In genomic region chr14:79671008-79671407, GRCm38 (mm10) we compare ENCODE assay signal across 20 mouse cellular contexts. TPM values are rescaled to one million over a fixed set of nuclear protein-coding genes. Genes with fewer than 3 reads are reported as not detected.
"Had no signal": no experiment of that assay in that cellular context is flagged by ENCODE, and none has a peak within 500 bp of the region (broad histone marks: within the 10 kb centered on the region; RNA-seq: fewer than 3 reads in every experiment).

No protein-coding gene starts in this region.

- H3K36me3 ChIP-seq: midbrain, embryonic 10.5 days; midbrain, embryonic 13.5 days; midbrain, embryonic 15.5 days; neural tube, embryonic 13.5 days; neural tube, embryonic 15.5 days had no signal

- H3K27me3 ChIP-seq: midbrain, embryonic 13.5 days; midbrain, embryonic 15.5 days; neural tube, embryonic 13.5 days; neural tube, embryonic 15.5 days had no signal

- H3K9me3 ChIP-seq: midbrain, embryonic 10.5 days; midbrain, embryonic 13.5 days; midbrain, embryonic 15.5 days; neural tube, embryonic 15.5 days had no signal

- H3K27ac ChIP-seq: midbrain, embryonic 13.5 days; midbrain, embryonic 15.5 days; neural tube, embryonic 13.5 days; neural tube, embryonic 15.5 days had no signal

- H3K4me3 ChIP-seq: midbrain, embryonic 10.5 days; midbrain, embryonic 13.5 days; midbrain, embryonic 15.5 days; myocyte; neural tube, embryonic 13.5 days; neural tube, embryonic 15.5 days had no signal

- ATAC-seq: midbrain, embryonic 13.5 days; midbrain, embryonic 15.5 days had no signal

- DNase-seq: lung, adult 18-20 months; lung, embryonic 14.5 days; lung, postnatal 10 days; lung, postnatal 4 days; retina, postnatal 1 day; right cerebral cortex, adult 18-20 months; right cerebral cortex, postnatal 25 days; right cerebral cortex, postnatal 4 days; spleen, adult 18-20 months; thymus, adult 18-20 months; thymus, postnatal 14 days; thymus, postnatal 36 days had no signal

- H3K9ac ChIP-seq: lung, embryonic 14.5 days; midbrain, embryonic 13.5 days; midbrain, embryonic 15.5 days; neural tube, embryonic 13.5 days; neural tube, embryonic 15.5 days had no signal

- H3K4me2 ChIP-seq: lung, embryonic 14.5 days; midbrain, embryonic 13.5 days; midbrain, embryonic 15.5 days; neural tube, embryonic 13.5 days; neural tube, embryonic 15.5 days had no signal

RNA-seq across cellular contexts. Expression of gene Cnmd, which starts 9.0 kb away (rescaled TPM):
- total RNA-seq: megakaryocyte-erythroid progenitor cell, adult 5-6 weeks had no signal
- polyA plus RNA-seq: myocyte; small intestine, adult 2 months had no signal
